In the genomic region with DNA sequence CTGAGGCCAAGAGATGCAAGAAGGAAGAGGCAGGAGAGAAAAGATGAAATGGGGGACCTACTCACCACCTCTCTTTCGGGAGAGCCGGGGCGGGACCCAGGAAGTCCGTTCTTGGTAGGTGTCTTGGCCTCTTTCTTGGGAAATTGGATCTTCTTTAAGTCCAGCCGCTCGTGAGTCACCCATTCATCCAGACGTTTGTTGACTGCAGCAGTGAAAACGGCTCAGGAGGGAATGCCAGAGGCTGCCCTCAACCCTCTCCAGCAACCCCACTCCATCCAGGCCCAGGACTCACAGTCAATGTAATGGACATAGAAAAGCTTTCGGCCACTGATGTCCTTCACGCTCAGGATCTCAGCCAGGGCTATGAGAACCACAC, we compare ENCODE assay signal across 8 mouse cellular contexts. TPM values are rescaled to one million over a fixed set of nuclear protein-coding genes. Genes with fewer than 3 reads are reported as not detected.
DNase-seq lines count a peak whose midpoint lies in the region; ATAC-seq and TF ChIP-seq lines count a peak whose summit lies in the region.

No protein-coding gene starts in this region.

- peak overlapping the region; percentile 93 for H3K4me3 ChIP-seq in gastrocnemius, adult 2 months
- peak overlapping the region; percentile 85 for H3K4me3 ChIP-seq in thymus, adult 2 months (ENCODE audit: control insufficient read depth, insufficient read depth, low read length)
- H3K4me3 ChIP-seq in limb, embryonic 14.5 days (replicated peaks; ENCODE audit: low read length), result peak overlapping the region; percentile 76
- H3K4me3 ChIP-seq in stomach, embryonic 16.5 days (replicated peaks; ENCODE audit: low read length), result peak overlapping the region; percentile 79

- WGBS in thymus, adult 2 months, result 61% methylated on average over 10 of the region's 10 CpGs
- 54% methylated on average over 10 of the region's 10 CpGs for WGBS in limb, embryonic 14.5 days
- 43% methylated on average over 10 of the region's 10 CpGs for WGBS in stomach, embryonic 16.5 days

- DNase-seq in gastrocnemius, adult 2 months, result no peak
- DNase-seq in gastrocnemius, postnatal 36 days, result no peak
- DNase-seq in thymus, adult 2 months, result no peak
- no peak for DNase-seq in thymus, postnatal 25 days
- no peak for DNase-seq in limb, embryonic 14.5 days (ENCODE audit: low spot score)
- no peak for DNase-seq in spleen, postnatal 10 days (ENCODE audit: low spot score in 2 of 2)
- no peak for DNase-seq in gastrocnemius, adult 18-20 months (ENCODE audit: low spot score)

- intact Hi-C loops in gastrocnemius, adult 2 months (cut with DNase I), result no loop called here
- intact Hi-C loops in gastrocnemius, postnatal 36 days (cut with DNase I), result no loop called here

- H3K27ac ChIP-seq in gastrocnemius, adult 2 months, result peak overlapping the region; percentile 100
- no peak overlapping the region; the same call in 1 of the 2 replicates for H3K27ac ChIP-seq in thymus, adult 2 months (ENCODE audit: control insufficient read depth, insufficient read depth, low read length)
- H3K27ac ChIP-seq in limb, embryonic 14.5 days (replicated peaks; ENCODE audit: low read depth, low read length), result peak overlapping the region; percentile 99
- peak overlapping the region; percentile 98 for H3K27ac ChIP-seq in stomach, embryonic 16.5 days (ENCODE audit: low read length)

- peak overlapping the region; percentile 61 for H3K4me2 ChIP-seq in limb, embryonic 14.5 days (replicated peaks; ENCODE audit: low read depth, low read length, severe bottlenecking)
- peak overlapping the region; percentile 83 for H3K4me2 ChIP-seq in stomach, embryonic 16.5 days (ENCODE audit: low read depth, low read length)

- H3K4me1 ChIP-seq in thymus, adult 2 months (replicated peaks; ENCODE audit: control insufficient read depth, insufficient read depth, low read length), result peaks cover 15% of the 10 kb centered on the region
- H3K4me1 ChIP-seq in limb, embryonic 14.5 days (ENCODE audit: control insufficient read depth, insufficient read depth, low read length), result peaks cover 17% of the 10 kb centered on the region
- H3K4me1 ChIP-seq in stomach, embryonic 16.5 days (ENCODE audit: control insufficient read depth, insufficient read depth, low read length), result peaks cover 16% of the 10 kb centered on the region

- no peak for TF ChIP-seq CTCF in gastrocnemius, adult 2 months (IDR thresholded peaks at IDR 0.05)
- no peak for TF ChIP-seq CTCF in thymus, adult 2 months (IDR thresholded peaks at IDR 0.05; ENCODE audit: borderline replicate concordance, control insufficient read depth, extremely low read depth, insufficient read depth, low read length, poor library complexity)

- ATAC-seq in limb, embryonic 14.5 days (ENCODE audit: low FRiP score, low read depth), result no peak
- ATAC-seq in stomach, embryonic 16.5 days (ENCODE audit: insufficient read depth, low FRiP score), result no peak

- peaks cover 42% of the 10 kb centered on the region for H3K36me3 ChIP-seq in thymus, adult 2 months (ENCODE audit: control insufficient read depth, insufficient read depth, low read length)
- H3K36me3 ChIP-seq in limb, embryonic 14.5 days (ENCODE audit: control insufficient read depth, insufficient read depth, low read length), result peaks cover 48% of the 10 kb centered on the region
- H3K36me3 ChIP-seq in stomach, embryonic 16.5 days (ENCODE audit: control insufficient read depth, insufficient read depth, low read length), result peaks cover 19% of the 10 kb centered on the region

- no peak for TF ChIP-seq POLR2A in thymus, adult 2 months (IDR thresholded peaks at IDR 0.05; ENCODE audit: control insufficient read depth, extremely low read depth, insufficient read depth, low read length, poor library complexity)
- TF ChIP-seq POLR2A in limb, embryonic 14.5 days (IDR thresholded peaks at IDR 0.05; ENCODE audit: borderline replicate concordance, extremely low read depth, insufficient read depth, insufficient read length), result no peak

- H3K9ac ChIP-seq in limb, embryonic 14.5 days (ENCODE audit: low read depth, low read length, severe bottlenecking), result peak overlapping the region; percentile 85
- H3K9ac ChIP-seq in stomach, embryonic 16.5 days (ENCODE audit: low read length), result peak overlapping the region; percentile 90

- H3K9me3 ChIP-seq in limb, embryonic 14.5 days (ENCODE audit: control insufficient read depth, low read length), result no peaks in the 10 kb centered on the region
- no peaks in the 10 kb centered on the region for H3K9me3 ChIP-seq in stomach, embryonic 16.5 days (replicated peaks; ENCODE audit: control insufficient read depth, low read length)

- H3K27me3 ChIP-seq in thymus, adult 2 months (ENCODE audit: control insufficient read depth, insufficient read depth, low read length), result no peaks in the 10 kb centered on the region
- H3K27me3 ChIP-seq in limb, embryonic 14.5 days (ENCODE audit: control insufficient read depth, insufficient read depth, low read length), result no peaks in the 10 kb centered on the region
- H3K27me3 ChIP-seq in stomach, embryonic 16.5 days (ENCODE audit: control insufficient read depth, insufficient read depth, low read length), result no peaks in the 10 kb centered on the region; the same call in 1 of the 2 replicates

RNA-seq across cellular contexts. Expression of gene Kat5, which starts 0.9 kb away (rescaled TPM):
- 10 to 100 TPM; 20.9 to 23.7 TPM for total RNA-seq in gastrocnemius, adult 2 months (2021)
- 10 to 100 TPM; 23.3 to 25.4 TPM for total RNA-seq in gastrocnemius, postnatal 36 days (2021)
- polyA plus RNA-seq in thymus, adult 2 months (2012; rRNA removed), result 90.0 and 106 TPM in 2 replicates
- polyA plus RNA-seq in limb, embryonic 14.5 days (2012; rRNA removed), result 115 and 127 TPM in 2 replicates
- 27.4 and 34.6 TPM in 2 replicates for polyA plus RNA-seq in limb, embryonic 14.5 days (2014; fragmentation: Nextera tagmentation; extraction: Ambion mirVana)
- 43.3 and 45.2 TPM in 2 replicates for polyA plus RNA-seq in stomach, embryonic 16.5 days (2015; fragmentation: Nextera tagmentation; extraction: Ambion mirVana)
- total RNA-seq in gastrocnemius, adult 18-20 months (2021), result 10 to 100 TPM; 24.0 to 26.0 TPM

RNA-seq across cellular contexts. Expression of gene Rnaseh2c, which starts 7.5 kb away (rescaled TPM):
- total RNA-seq in gastrocnemius, adult 2 months (2021), result 10 to 100 TPM; 42.4 to 53.6 TPM
- 10 to 100 TPM; 35.8 to 38.6 TPM for total RNA-seq in gastrocnemius, postnatal 36 days (2021)
- 87.0 and 96.5 TPM in 2 replicates for polyA plus RNA-seq in thymus, adult 2 months (2012; rRNA removed)
- polyA plus RNA-seq in limb, embryonic 14.5 days (2012; rRNA removed), result 101 and 103 TPM in 2 replicates
- 95.5 and 107 TPM in 2 replicates for polyA plus RNA-seq in limb, embryonic 14.5 days (2014; fragmentation: Nextera tagmentation; extraction: Ambion mirVana)
- 109 and 125 TPM in 2 replicates for polyA plus RNA-seq in stomach, embryonic 16.5 days (2015; fragmentation: Nextera tagmentation; extraction: Ambion mirVana)
- 10 to 100 TPM; 40.7 to 50.1 TPM for total RNA-seq in gastrocnemius, adult 18-20 months (2021)

RNA-seq across cellular contexts. Expression of gene Rela, which starts 28.1 kb away (rescaled TPM):
- total RNA-seq in gastrocnemius, adult 2 months (2021), result 10 to 100 TPM; 14.6 to 14.7 TPM
- total RNA-seq in gastrocnemius, postnatal 36 days (2021), result 10 to 100 TPM; 12.4 to 14.9 TPM
- 112 and 142 TPM in 2 replicates for polyA plus RNA-seq in thymus, adult 2 months (2012; rRNA removed)
- 59.8 and 88.7 TPM in 2 replicates for polyA plus RNA-seq in limb, embryonic 14.5 days (2012; rRNA removed)
- polyA plus RNA-seq in limb, embryonic 14.5 days (2014; fragmentation: Nextera tagmentation; extraction: Ambion mirVana), result 54.8 and 57.2 TPM in 2 replicates
- 47.9 and 50.3 TPM in 2 replicates for polyA plus RNA-seq in stomach, embryonic 16.5 days (2015; fragmentation: Nextera tagmentation; extraction: Ambion mirVana)
- total RNA-seq in gastrocnemius, adult 18-20 months (2021), result 10 to 100 TPM; 14.6 to 19.3 TPM

RNA-seq across cellular contexts. Expression of gene Ap5b1, which starts 41.3 kb away (rescaled TPM):
- 1 to 10 TPM; 2.0 to 2.3 TPM for total RNA-seq in gastrocnemius, adult 2 months (2021)
- 1 to 10 TPM; 1.9 to 2.0 TPM for total RNA-seq in gastrocnemius, postnatal 36 days (2021)
- polyA plus RNA-seq in thymus, adult 2 months (2012; rRNA removed), result 35.0 and 38.9 TPM in 2 replicates
- polyA plus RNA-seq in limb, embryonic 14.5 days (2012; rRNA removed), result 2.6 and 3.5 TPM in 2 replicates
- polyA plus RNA-seq in limb, embryonic 14.5 days (2014; fragmentation: Nextera tagmentation; extraction: Ambion mirVana), result 3.1 and 3.7 TPM in 2 replicates
- polyA plus RNA-seq in stomach, embryonic 16.5 days (2015; fragmentation: Nextera tagmentation; extraction: Ambion mirVana), result 7.4 and 7.8 TPM in 2 replicates
- total RNA-seq in gastrocnemius, adult 18-20 months (2021), result 1 to 10 TPM; 1.7 to 2.5 TPM

RNA-seq across cellular contexts. Expression of gene Ovol1, which starts 48.7 kb away (rescaled TPM):
- not detected for total RNA-seq in gastrocnemius, adult 2 months (2021)
- not detected for total RNA-seq in gastrocnemius, postnatal 36 days (2021)
- polyA plus RNA-seq in thymus, adult 2 months (2012; rRNA removed), result 1.4 and 1.9 TPM in 2 replicates
- 5.6 and 7.2 TPM in 2 replicates for polyA plus RNA-seq in limb, embryonic 14.5 days (2012; rRNA removed)
- 9.9 and 12.8 TPM in 2 replicates for polyA plus RNA-seq in limb, embryonic 14.5 days (2014; fragmentation: Nextera tagmentation; extraction: Ambion mirVana)
- 21.5 and 29.5 TPM in 2 replicates for polyA plus RNA-seq in stomach, embryonic 16.5 days (2015; fragmentation: Nextera tagmentation; extraction: Ambion mirVana)
- not detected for total RNA-seq in gastrocnemius, adult 18-20 months (2021)
